Mouse (Mus musculus): ENCODE results near the gene Prdx2. TPM values are rescaled to one million over a fixed set of nuclear protein-coding genes. Genes with fewer than 3 reads are reported as not detected.

Prdx2 gene
- polyA plus RNA-seq, 2 experiments from 2014 or later, result 213 to 298 TPM

DNA sequence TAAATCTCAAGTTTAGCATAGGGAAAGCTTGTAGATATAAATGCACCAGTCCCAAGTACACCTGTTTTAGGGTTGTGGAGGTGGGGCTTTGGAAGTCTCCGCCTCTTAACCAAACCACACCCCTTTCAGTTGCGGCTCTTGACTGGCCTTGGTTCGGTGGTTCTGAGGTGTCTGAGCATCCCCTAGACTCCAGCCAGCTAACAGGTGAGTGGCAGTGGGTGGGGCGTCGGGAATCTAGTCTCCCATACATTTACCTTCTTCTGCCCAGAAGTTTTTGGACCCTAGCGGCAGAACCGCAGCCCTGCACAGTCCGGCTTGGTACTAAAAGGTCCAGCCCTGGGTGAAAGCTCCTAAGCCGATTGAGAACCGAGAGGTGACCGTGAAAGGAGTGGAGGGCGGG is 19.6 kb upstream of the Prdx2 start:
- ATAC-seq, result no peak

DNA sequence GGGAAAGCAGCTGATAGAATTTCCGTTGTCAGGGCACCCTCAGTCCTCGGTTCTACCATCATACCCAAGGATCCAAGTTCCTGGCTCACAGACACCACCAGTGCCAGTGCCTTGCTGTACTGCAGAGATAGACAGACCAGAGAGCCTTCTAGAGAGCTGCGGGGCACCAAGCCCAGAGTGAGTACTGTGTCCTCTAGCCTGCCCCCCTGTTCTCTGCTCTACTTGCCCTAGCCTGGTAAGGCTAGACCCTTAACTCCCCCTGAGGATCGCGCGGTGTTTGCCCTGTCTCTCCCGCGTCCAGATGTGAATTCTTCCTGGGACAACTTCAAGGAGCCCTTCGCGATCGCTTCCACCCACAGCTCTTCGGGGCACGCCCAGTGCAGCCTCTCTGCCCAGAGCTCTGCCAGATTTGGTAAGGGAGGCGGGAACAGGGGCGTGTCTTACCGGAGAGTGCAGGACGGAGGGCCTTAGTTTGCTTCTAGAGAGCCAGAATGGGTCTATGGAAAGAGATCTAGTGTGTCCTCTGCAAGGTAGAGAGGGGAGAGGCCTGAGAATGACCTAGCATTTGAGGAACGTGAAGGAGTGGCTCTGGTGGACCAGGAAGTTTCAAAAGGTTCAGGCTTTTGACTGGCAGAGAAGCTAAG is 16.7 kb upstream of the Prdx2 start:
- ATAC-seq, result no peak

DNA sequence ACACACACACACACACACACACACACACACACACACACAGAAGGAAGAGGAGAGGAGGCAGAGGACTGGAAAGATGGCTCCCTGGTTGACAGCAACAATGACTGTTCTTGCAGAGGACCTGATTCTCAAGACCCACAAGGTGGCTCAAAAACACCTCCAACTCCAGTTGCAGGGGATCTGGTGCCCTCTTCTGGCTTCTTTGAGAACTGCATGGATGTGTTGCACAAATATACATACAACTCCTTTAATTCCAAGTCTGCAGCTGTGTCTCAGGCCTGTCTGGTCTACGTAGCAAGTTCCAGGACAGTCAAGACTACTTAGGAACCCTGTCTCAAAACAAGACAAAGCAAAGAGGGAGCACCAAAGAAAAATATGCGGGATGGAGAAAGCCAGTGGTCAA is 12.6 kb upstream of the Prdx2 start:
- ATAC-seq, result no peak

DNA sequence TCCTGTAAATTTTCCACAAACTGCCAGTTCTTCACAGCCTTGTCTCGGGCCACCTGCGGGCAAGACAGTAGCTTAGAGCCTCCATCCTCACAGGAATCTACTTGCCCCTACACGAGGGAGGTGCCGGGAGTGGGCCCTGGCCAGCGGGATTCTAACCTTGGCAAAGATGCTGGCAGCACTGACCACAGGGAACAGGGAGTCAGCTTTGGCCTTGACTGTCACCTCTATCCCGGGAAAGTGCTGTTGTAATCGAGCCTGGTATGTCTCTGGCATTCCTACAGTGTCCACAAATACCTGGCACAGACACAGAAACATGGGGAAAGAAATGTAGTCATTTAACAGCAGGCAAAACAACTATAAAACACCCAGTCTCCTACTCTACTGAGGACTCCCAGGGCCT is 9.6 kb upstream of the Prdx2 start:
- ATAC-seq, result no peak

DNA sequence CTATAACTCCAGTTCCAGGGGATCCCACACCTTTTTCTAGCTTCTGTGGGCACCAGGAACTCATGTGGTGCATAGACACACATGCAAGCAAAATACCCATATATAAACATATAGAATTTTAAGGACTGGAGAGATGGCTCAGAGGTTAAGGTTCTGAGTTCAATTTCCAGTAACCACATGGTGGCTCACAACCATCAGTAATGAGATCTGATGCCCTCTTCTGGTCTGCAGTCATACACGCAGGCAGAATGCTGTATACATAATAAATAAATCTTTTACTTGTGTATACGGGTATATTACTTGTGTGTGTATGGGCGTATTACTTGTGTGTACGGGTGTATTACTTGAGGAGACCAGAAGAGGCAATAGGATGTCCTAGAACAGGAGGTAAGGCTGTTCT is 5.4 kb upstream of the Prdx2 start:
- no peak for ATAC-seq

DNA sequence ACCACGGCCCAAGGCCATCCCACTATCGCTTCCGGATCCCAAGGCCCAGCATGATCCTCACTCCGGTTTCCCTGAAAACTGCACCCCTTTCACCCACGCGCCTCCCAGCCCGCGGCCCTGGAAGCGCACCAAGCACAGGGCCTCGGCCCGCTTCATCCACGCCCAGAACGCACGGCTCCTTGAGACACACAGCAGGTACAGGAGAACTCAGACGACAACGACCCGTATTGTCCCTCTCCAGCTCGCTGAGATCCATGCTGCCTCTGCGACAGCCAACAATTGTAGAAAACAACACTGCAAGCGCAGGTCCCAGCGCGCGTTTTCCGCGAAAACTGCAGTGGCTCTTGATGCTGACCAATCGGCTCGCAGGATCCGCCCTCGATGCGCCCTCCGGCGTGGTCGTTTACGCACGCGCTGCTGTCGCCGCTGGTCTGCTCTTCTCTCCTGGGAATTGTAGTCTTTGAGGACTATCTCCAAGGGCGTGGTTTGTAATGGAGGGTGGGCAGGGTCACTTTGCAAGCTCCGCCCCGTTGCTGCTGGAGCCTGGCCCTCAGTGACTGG is 3.6 kb upstream of the Prdx2 start:
- ATAC-seq, result peak; percentile 94

DNA sequence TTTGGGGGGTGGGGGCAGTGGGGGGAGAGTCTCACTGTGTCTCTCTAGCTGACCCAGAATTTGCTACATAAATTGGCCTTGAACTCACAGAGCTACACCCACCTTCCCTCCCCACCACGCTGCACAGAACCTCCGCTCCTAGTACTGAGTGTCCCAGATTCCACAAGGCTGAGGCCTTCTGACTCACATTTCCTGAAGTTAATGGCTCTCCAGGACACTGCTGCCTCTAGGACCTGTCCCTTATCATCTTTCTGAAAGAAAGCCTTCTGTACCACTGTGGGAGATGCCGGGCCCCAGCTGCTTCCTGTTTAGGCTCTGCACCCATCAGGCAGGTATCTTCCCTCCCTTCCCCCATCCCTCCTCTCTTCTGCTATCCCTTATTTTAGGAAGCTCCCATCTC is 2.8 kb upstream of the Prdx2 start:
- ATAC-seq, result no peak

DNA sequence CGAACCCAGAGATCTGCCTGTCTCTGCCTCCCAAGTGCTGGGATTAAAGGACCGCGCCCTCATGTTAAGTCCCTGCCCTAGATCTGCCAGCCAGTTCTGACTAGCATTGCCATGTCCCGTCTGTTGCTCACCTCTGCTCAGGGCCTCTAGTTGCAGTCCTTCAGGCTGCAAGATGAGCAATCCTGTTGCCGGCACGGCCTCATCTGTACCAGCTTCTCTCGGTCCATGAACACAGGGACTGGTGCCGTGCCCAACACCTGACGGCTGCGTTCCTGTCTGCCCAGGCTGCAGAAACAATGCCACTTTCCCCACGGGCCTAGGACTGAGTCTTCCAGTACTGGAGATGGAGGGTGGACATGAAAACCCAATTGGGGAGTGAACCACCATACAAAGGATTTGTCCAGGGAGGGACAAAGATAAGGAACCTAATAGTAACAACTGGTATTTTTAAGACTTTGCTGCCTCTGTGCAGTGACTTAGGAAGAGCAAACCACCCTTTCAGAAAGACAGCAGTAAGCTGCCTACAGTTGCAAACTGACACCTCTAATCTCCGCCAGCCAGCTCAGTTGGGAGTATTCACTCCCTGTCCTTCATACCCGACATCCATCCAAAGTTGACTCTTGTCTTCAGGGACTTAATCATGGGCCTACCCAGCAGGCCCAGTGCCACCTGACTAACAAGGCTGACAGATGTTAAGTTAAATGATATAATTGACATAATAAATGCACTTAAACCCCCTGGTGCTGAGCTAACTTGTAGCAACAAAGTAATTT is 1.7 kb upstream of the Prdx2 start:
- ATAC-seq, result no peak

DNA sequence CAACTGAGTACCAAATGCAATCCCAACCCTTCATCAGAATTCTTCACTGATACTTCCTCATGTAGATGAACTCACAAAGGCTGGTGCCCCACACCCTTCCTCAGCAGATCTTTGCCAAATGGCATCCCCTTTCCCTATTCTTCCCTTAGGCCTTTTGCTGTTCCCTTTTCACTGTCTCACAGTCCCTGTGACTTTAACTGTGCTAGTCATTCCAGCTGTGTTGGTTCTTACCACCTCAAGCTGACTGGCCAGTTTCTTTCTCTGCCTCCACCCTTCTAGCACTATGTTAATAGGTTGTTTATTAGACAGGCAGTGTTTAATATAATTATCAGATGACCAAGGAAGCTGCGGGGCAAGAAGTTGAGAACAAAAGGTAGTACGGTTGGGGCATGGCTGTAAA is 737 bp upstream of the Prdx2 start:
- no peak for ATAC-seq

DNA sequence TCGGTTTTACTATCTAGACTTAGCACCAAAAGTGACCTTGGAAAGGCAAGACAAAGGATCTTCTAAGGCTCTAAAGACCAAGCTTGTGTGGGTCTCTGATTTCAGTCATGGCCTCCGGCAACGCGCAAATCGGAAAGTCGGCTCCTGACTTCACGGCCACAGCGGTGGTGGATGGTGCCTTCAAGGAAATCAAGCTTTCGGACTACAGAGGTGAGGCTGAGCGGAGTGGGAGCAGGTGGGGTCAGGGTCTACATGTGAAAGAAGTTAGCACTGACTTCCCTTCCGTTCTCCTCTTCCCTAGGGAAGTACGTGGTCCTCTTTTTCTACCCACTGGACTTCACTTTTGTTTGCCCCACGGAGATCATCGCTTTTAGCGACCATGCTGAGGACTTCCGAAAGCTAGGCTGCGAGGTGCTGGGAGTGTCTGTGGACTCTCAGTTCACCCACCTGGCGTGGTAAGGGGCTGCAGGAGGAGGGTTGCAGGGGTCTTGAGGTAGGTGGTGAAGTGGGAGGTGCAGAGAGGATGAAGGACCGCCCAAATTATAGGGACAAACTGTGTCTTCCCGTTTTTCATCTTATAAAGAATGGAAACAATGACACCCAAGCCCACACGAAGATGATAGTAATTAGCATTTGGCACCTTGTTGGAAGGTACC is 876 bp downstream of the Prdx2 start:
- no peak for ATAC-seq

DNA sequence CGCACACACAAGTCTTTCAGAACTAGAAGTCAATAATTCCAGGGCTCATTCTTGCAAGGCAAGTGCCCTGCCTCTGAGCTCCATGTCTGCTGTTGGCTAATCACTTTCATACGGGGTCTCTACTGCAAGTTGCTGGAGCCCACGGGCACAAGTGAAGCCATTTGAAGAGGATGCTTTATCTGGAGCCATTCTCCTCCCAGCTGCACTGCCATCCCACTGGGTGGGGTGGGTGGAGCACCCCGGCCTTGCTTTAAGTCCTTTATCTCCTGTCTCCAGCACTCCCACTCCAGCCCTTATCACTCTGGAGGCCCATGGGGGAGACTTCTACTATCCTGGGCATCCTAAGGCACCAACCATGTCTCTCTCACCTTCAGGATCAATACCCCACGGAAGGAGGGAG is 1.5 kb downstream of the Prdx2 start:
- ATAC-seq, result no peak

DNA sequence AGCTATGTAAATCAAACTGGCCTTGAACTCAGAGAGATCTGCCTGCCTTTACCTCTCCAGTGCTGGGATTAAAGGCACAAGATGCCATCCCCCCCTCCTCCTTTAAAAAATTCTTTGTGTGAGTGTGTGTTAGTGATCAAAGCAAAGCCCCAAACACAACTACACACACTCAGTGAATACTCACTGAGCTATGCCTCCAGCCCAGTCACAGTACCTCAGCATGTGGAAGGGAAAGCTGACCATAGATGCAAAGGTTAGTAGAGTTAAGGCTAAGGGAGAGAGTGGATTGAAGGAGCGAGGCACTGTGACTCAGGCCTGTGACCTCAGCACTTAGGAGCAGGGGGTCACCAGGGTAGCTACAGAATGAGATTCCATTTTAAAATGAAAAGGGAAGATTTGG is 3.7 kb downstream of the Prdx2 start:
- no peak for ATAC-seq

DNA sequence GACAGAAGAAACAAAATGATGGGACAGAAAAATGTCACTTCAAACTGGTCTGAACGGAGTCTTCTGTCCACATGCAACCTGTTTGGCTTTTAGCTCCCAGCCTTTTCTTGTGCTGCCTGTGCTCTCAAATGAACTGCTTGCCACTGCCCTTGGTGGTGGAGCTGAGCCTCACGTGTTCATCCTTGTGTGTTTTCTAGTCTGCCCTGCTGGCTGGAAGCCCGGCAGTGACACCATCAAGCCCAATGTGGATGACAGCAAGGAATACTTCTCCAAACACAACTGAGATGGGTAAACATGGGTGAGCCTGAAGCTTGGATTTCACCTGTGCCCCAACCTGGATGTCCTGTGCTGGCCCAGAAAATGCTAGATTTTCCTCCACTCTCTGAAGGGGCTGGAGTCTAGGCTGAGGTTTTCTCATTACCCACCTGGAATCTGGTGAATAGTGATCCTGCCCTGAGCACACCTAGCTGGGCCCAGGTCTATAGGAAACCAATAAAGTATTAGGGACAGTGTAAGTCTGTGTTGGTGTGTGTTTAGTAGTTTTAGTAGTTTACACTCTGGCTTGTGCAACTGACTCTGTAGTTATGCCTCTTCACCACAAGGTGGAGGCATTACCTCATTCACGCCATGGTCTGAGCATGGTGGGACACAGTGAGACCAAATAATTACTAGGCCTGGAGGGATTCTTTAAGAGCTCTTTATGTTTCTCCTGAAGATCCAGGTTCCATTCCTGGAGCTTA is 4.6 kb downstream of the Prdx2 start:
- no peak for ATAC-seq

DNA sequence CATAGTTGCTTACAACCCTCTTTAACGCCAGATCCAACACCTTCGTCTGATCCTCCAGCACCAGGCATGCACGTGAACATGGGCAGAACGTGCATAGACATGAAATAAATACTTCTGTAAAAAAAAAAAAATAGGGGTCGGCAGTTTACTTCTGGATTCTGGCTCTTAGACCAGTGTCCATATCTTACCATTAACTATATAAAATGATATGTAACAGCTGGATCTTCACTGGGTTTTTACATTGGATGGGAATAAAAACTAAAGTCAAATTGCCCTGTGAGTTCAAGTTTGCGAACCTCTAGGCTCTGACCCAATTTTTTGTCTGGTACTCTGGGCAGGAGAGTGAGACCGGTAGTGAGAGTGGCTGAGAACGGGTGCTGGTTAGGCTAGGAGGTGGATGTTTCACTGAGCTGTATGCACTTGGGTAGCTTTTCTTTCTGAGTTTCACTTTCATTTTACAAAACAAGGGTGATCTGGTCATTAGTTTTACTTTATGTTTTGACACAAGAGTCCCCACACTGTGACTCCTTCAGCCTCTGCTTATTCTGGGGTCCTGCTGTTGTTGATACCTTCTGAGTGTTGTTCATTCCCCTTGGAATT is 5.3 kb downstream of the Prdx2 start:
- no peak for ATAC-seq

DNA sequence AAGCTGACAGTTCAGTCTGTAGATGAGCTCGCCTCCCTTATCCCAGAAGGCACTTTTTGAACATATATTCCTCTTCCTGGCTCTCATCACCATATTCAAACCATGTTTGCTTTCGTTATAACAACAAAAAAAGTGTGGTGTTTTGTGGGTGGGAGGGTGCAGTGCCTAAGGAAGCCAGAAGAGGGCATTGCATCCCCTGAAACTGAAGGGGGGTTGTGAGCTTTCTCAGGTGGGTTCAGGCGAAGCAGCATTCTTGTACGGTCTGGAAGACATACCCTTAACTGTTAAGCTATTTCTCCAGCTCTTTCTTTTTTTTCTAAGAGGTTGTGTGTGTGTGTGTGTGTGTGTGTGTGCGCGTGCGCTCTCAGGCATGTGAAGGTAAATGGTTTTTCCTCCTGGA is 6.0 kb downstream of the Prdx2 start:
- no peak for ATAC-seq

DNA sequence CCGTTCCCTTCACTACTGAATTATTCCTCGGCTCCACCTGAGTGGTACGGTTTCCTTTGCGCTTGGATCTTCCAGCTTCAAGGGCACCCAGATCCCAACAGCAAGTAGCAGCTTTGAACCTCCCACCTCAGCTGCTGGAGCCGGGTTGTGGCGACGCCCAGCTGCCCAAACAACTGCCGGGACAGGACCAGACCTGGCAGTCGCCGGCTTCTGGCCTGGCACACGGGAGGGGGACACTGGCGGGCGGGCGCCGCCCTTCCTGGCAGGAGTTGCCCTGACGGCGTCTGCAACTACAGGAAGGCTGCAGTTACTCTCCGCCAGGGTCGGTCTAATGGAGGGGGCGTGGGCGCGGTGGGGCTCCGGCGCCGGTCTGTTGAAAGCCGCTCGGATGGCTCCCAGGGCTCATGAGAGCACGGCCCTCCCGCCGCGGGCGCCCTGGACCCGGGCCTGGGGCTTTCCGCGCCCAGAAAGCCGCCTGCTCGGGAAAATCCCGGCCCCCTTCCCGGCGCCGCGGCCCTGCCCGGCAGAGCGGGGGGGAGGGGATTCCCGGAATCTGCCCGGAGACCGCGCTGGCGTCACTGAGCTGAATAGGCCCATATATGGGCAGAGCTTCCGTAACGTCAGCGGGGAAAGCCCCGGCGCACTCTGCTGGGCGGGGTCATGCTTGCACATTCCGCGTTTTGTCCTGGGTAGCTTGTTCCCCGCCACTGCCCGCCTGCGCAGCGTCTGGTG is 6.8 kb downstream of the Prdx2 start:
- peak; percentile 51 for ATAC-seq

DNA sequence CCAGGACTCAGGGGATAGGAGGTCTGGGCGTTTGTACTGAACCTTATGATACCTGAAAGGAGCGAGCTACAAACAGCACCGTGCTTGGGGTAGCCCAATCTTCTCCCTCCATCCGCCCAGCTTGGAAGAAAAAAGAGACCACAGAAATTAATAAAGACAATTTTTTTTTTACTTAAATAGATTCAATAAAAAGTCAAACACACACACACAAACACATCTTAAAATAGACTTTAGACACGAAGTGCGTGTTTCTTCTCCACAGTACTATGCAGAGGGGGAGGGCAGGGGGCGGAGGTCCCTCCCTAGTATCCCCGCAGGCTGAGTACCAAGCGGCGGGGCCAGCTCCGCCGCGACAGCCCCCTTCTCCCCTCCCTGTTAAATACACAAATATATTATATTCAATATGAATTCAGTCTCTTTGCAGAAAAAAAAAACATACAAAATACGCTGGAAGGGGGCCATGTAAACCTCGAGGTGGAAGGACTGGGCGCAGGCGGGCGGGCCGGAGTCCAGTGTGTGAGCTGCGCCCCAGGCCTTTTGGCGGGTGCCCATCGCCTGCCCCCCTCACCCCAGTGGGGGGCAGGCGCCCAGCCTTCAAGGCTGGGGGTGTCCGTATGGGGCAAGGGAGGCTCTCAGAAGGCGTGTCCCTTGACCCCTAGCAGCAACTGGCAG is 7.5 kb downstream of the Prdx2 start:
- ATAC-seq, result peak; percentile 0

DNA sequence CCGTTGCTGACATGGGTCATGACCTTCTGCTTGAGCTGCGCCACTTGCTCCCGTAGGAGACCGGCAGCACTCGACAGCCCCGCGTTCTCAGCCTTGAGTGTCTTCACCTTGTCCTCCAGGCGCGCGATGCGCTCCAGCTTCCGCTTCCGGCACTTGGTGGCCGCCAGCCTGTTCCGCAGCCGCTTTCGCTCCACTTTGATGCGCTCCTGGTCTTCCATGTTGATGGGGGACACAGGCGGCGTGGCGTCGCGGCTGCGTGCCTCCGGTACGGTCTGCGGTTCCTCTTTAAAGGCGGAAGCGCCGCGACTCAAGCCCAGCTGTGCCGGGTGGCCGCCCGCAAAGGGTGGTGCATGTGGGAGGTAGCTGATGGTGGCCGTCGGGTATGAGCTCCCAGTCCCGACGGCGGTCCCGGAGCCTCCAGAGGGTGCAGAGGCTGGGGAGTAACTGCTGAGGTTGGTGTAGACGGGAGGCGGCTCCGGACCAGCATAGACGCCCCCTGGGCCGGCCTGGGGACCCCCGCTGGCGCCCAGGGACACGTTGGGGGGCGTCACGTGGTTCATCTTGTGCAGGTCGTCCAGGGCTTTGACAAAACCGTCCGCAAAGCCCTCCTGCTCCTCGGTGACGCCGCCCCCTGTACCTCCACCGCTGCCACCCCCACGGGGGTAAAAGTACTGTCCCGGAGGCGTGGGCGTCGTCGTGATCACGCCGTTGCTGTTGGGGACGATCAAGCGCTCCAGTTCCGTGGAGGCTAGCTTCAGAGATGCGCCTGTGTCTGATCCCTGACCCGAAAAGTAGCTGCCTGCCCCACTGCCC is 8.3 kb downstream of the Prdx2 start:
- ATAC-seq, result peak; percentile 5

DNA sequence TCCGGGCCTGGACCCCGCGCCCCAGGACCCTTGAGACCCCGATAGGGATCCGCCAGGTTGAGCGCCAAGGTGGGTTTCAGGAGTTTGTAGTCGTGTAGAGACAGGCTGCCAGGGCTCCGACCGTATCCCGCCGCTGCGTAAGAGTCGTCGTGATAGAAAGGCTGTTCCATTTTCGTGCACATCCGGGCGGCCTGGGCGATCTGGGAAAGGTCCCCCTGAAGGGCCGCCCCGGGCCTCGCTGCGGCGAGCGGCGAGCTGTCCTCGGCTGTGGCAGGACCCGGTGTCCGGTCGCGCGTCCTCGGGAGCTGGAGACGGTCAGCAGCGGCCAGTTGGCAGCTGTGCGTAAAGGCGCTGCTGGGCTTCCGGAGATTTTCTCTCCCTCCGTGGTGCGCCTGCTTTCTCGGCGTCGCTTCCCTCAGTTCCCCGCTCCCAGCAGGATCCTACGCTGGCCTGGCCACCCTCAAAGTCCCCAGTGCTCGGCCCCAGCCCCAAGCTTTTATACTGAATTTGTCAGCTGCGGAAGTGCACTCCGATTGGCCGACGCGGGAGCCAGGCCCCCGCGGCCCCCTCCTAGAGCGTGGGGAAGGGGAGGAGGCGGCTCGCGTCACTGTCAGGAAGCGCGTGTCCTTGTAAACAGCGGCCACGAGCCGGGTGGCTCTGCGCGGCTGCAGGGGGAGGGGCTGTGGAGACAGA is 9.0 kb downstream of the Prdx2 start, which contains the start of gene Junb:
Gene Junb, minus strand, starts transcription at position 471 of the 693 bp plus-strand sequence.
- peak; percentile 38 for ATAC-seq

All from CD4-positive, CD25-positive, alpha-beta regulatory T cell, adult 4 months (primary cell).